Mouse (Mus musculus): ENCODE data around the gene Ago4.

DNA sequence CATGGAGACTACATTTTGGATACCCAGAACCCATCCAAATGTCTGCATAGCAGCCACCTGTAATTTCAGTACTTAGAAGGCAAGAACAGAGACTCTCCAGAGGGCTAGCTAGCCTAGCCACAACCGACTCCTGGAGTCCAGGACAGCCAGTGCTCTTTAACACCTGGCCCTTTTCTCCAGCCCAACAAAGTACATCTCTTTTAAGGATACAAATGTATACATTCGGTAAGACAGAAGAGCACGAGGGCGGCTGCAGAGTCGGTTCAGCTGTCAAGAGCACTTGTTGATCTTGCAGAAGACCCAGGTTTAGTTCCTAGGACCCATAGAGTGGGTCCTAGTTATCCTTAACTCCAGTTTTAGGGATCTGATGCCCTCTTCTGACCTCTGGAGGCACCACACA, 51.8 kb downstream of the Ago4 start:
- TF ChIP-seq POLR2A (IDR thresholded peaks at IDR 0.05; ENCODE audit: borderline replicate concordance, control insufficient read depth, low read depth, low read length) (no peak), CTCF (IDR thresholded peaks at IDR 0.05; ENCODE audit: control insufficient read depth, insufficient read depth, low read length) (no peak)

Data from bone marrow, adult 2 months (tissue).